1 mouse cellular context compared by ENCODE assay signal in the genomic region with DNA sequence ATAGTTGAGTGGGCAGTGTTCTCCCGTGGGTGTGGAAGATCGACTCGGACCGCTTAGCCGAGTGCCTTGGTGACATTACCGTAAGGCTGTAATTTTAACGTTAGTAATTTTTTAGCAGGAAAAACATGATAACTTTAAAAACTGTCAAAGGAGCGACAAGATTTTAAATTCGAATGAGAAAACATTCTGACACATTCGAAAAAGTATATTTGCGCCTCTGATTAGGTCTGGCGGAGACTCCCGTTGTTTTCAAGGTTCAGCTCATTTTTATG.
TF ChIP-seq lines count a peak whose summit lies in the region.

No protein-coding gene starts in this region.

TF ChIP-seq in MEL, 35 proteins besides CTCF, POLR2A, EP300 and RAD21:
- no peak for TF ChIP-seq ZKSCAN1 (IDR thresholded peaks at IDR 0.05; ENCODE audit: low read depth, low read length)
- no peak for TF ChIP-seq JUND (IDR thresholded peaks at IDR 0.05; ENCODE audit: low read depth, low read length)
- no peak for TF ChIP-seq TAL1 (IDR thresholded peaks at IDR 0.05; ENCODE audit: low read length)
- TF ChIP-seq USF1 (IDR thresholded peaks at IDR 0.05; ENCODE audit: low read depth, low read length) = no peak
- TF ChIP-seq GATA1 (IDR thresholded peaks at IDR 0.05; ENCODE audit: low read depth, low read length) = no peak
